Mouse (Mus musculus) CH12.LX (cell line): ENCODE results near the gene Intu.

Source experiments
- CTCF ChIP-seq, 2 experiments: IDR thresholded peaks in 1 of 2; conservative IDR thresholded peaks in 1 of 2; 2 replicates each; pipeline ENCODE4 v1.5.1; 2011 to 2012; ENCODE audit warnings: low read depth in 2 of 2, low read length in 2 of 2, improper control_type of control experiment in 1 of 2, inconsistent platforms in 1 of 2, mild to moderate bottlenecking in 1 of 2, moderate library complexity in 1 of 2
- ELF1 ChIP-seq: IDR thresholded peaks from 2 replicates; pipeline ENCODE4 v1.6.1; 2014; ENCODE audit warnings: low read depth, mild to moderate bottlenecking, inconsistent platforms, low read length, improper control_type of control experiment
- EP300 ChIP-seq: IDR thresholded peaks from 2 replicates; pipeline ENCODE4 v1.6.1; 2011; ENCODE audit warnings: low read length, improper control_type of control experiment
- ETS1 ChIP-seq: conservative IDR thresholded peaks from 2 replicates; pipeline ENCODE4 v1.6.1; 2012; ENCODE audit warnings: low read depth, mild to moderate bottlenecking, inconsistent platforms, low read length, improper control_type of control experiment, moderate library complexity
- MAFK ChIP-seq: IDR thresholded peaks from 2 replicates; pipeline ENCODE4 v1.6.1; 2011; ENCODE audit warnings: low read length, improper control_type of control experiment; ENCODE audit not compliant: insufficient replicate concordance
- MEF2A ChIP-seq: IDR thresholded peaks from 2 replicates; pipeline ENCODE4 v1.6.1; 2014; ENCODE audit warnings: low read depth, mild to moderate bottlenecking, inconsistent platforms, low read length, improper control_type of control experiment, borderline replicate concordance
- NRF1 ChIP-seq: IDR thresholded peaks from 2 replicates; pipeline ENCODE4 v1.6.1; 2014; ENCODE audit warnings: low read depth, mild to moderate bottlenecking, inconsistent platforms, low read length, improper control_type of control experiment, moderate library complexity
- PAX5 ChIP-seq: IDR thresholded peaks from 2 replicates; pipeline ENCODE4 v1.6.1; 2012; ENCODE audit warnings: low read length, inconsistent platforms, mixed read lengths
- POLR2A ChIP-seq: IDR thresholded peaks from 2 replicates; pipeline ENCODE4 v1.6.1; 2011; ENCODE audit warnings: low read depth, mild to moderate bottlenecking, improper control_type of control experiment, low read length
- RAD21 ChIP-seq: IDR thresholded peaks from 2 replicates; pipeline ENCODE4 v1.6.1; 2011; ENCODE audit warnings: low read depth, mild to moderate bottlenecking, low read length, improper control_type of control experiment, moderate library complexity
- RCOR1 ChIP-seq: conservative IDR thresholded peaks from 2 replicates; pipeline ENCODE4 v1.6.1; 2012; ENCODE audit warnings: low read depth, mild to moderate bottlenecking, inconsistent platforms, low read length, improper control_type of control experiment
- SIN3A ChIP-seq: IDR thresholded peaks from 2 replicates; pipeline ENCODE4 v1.6.1; 2012; ENCODE audit warnings: low read length, improper control_type of control experiment, inconsistent platforms
- TCF12 ChIP-seq: IDR thresholded peaks from 2 replicates; pipeline ENCODE4 v1.6.1; 2014; ENCODE audit warnings: low read depth, mild to moderate bottlenecking, inconsistent platforms, low read length, improper control_type of control experiment

DNA sequence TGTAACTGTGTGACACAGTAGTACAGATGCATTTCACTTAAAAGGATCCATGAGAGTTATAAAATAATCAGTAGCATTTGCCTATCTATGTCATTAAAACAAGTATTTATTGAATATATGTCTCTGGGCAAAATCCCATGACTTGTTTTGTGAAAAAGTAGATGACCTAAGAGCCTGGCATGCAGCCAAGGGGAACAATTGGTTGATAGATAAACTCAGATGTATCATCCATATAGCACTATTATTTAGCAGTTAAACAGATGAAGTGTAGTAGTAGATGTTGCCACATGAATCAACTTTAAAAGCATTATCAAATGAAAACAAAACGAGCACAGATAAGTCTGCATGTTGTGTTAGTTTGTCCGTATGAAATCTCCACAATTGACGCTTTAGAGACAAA is 187.9 kb downstream of the Intu start:
- TF ChIP-seq ETS1: no peak
- no peak for TF ChIP-seq CTCF (conservative IDR thresholded peaks at IDR 0.05 in 1 of 2, IDR thresholded peaks at IDR 0.05 in 1 of 2; ENCODE audit: low read depth in 2 of 2, low read length in 2 of 2)
- TF ChIP-seq POLR2A: no peak
- no peak for TF ChIP-seq MEF2A
- no peak for TF ChIP-seq MAFK
- TF ChIP-seq EP300: no peak
- no peak for TF ChIP-seq SIN3A
- TF ChIP-seq ELF1: no peak
- no peak for TF ChIP-seq RAD21
- TF ChIP-seq RCOR1: no peak
- TF ChIP-seq PAX5: no peak
- TF ChIP-seq TCF12: no peak
- no peak for TF ChIP-seq NRF1
